Mouse (Mus musculus) adrenal gland, postnatal 25 days (tissue): ENCODE results near the gene C1rl. TPM values are rescaled to one million over a fixed set of nuclear protein-coding genes. Genes with fewer than 3 reads are reported as not detected.

ENCODE experiments used
- total RNA-seq: library from RNA; stranded (reverse); gene quantifications from 2 replicates; pipeline ENCODE4 v1.2.3, GENCODE M21; 2021

Gene C1rl
- total RNA-seq, 1 experiment from 2014 or later: 17.3 TPM

Other genes with a start within 250 kb of the C1rl start
- gene Cd163, start 188.5 kb upstream of the C1rl start, total RNA-seq: 3.9 and 4.9 TPM in 2 replicates
- gene Pex5, start 78.0 kb upstream of the C1rl start, total RNA-seq: 95.7 and 96.2 TPM in 2 replicates
- gene Clstn3, start 28.3 kb upstream of the C1rl start, total RNA-seq: 64.4 and 98.3 TPM in 2 replicates
- 24.5 and 28.5 TPM in 2 replicates for gene C1ra, start 19.3 kb downstream of the C1rl start, total RNA-seq
- 36.5 and 38.0 TPM in 2 replicates for gene C1s1, start 49.2 kb downstream of the C1rl start, total RNA-seq
- gene C1rb, start 77.2 kb downstream of the C1rl start, total RNA-seq: 2.7 and 4.7 TPM in 2 replicates
- 1.7 and 2.9 TPM in 2 replicates for gene C1s2, start 143.0 kb downstream of the C1rl start, total RNA-seq
- 91.9 and 110 TPM in 2 replicates for gene Lpcat3, start 169.9 kb downstream of the C1rl start, total RNA-seq
- gene Emg1, start 219.1 kb downstream of the C1rl start, total RNA-seq: 81.8 and 82.8 TPM in 2 replicates
- gene Phb2, start 219.2 kb downstream of the C1rl start, total RNA-seq: 302 and 348 TPM in 2 replicates
- 4.6 and 9.1 TPM in 2 replicates for gene Ptpn6, start 245.6 kb downstream of the C1rl start, total RNA-seq
- 357 and 392 TPM in 2 replicates for gene Grcc10, start 248.3 kb downstream of the C1rl start, total RNA-seq